Mouse (Mus musculus) A20 (cell line): ENCODE data around the gene 2410141K09Rik.
"Not testable (repeated sequence)": the region's sequence is repeated elsewhere in the genome, so short reads cannot be mapped to it uniquely, and the experiment has no call there.

Source experiments
- DNase-seq: peaks from one replicate; pipeline ENCODE4 v3.0.0-alpha.2; 2011; ENCODE audit warnings: low read depth, low spot score

2410141K09Rik gene

GRCm38 (mm10) chr13:66441018-66441417 lies at the start of gene 2410141K09Rik:
Gene 2410141K09Rik, minus strand, starts transcription at chr13:66441118.
- DNase-seq, result not testable (repeated sequence)

- DNase-seq, result not testable (repeated sequence)
These were observed 14.1 kb downstream of the 2410141K09Rik start for GRCm38 (mm10) chr13:66426858-66427257.

- DNase-seq, result not testable (repeated sequence)
These were observed 26.0 kb downstream of the 2410141K09Rik start for GRCm38 (mm10) chr13:66414962-66415361.
